26 mouse cellular contexts compared by ENCODE assay signal in the genomic region with DNA sequence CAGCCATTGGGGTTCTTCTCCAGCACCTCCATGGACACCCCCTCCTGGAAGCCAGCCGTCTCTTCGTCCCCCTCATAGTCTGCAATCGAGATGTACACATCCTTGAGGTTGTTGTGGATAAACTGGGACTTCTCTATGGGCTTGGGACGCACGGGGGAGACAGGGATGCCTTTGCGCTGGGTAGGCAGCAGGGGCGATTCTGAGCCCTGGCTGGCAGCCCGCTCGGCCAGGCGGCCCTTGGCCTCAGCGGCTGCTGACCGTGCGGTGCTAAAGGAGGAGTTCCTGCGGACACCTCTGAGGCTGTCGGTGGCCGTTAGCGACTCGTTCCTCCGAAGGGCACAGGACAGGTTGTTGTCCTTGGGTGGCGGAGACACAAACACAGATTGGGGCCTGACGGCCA.
"Had no signal": no experiment of that assay in that cellular context is flagged by ENCODE, and none has a peak within 500 bp of the region (broad histone marks: within the 10 kb centered on the region; RNA-seq: fewer than 3 reads in every experiment).

No protein-coding gene starts in this region.

- H3K4me1 ChIP-seq: heart, embryonic 13.5 days; limb, embryonic 10.5 days; liver, embryonic 13.5 days; liver, embryonic 15.5 days had no signal

- H3K4me3 ChIP-seq: heart, adult 2 months; heart, embryonic 13.5 days; heart, embryonic 15.5 days; hindbrain, embryonic 13.5 days; intestine, embryonic 15.5 days; layer of hippocampus, adult 2 months; left cerebral cortex, adult 2 months; limb, embryonic 10.5 days; limb, embryonic 12.5 days; liver, embryonic 13.5 days; liver, embryonic 15.5 days had no signal

- H3K27me3 ChIP-seq: heart, embryonic 13.5 days; heart, embryonic 15.5 days; hindbrain, embryonic 13.5 days; intestine, embryonic 15.5 days; limb, embryonic 12.5 days; liver, embryonic 13.5 days; liver, embryonic 15.5 days had no signal

- ATAC-seq: hindbrain, embryonic 16.5 days; inflammation-experienced regulatory T-cells, adult 6 months; intestine, embryonic 15.5 days; intestine, postnatal 0 days; liver, postnatal 0 days had no signal

- H3K9ac ChIP-seq: heart, embryonic 13.5 days; heart, embryonic 15.5 days; hindbrain, embryonic 13.5 days; intestine, embryonic 15.5 days; limb, embryonic 12.5 days; liver, embryonic 13.5 days; liver, embryonic 15.5 days; liver, postnatal 0 days had no signal

- H3K27ac ChIP-seq: heart, adult 2 months; heart, embryonic 13.5 days; heart, embryonic 15.5 days; hindbrain, embryonic 13.5 days; intestine, embryonic 15.5 days; layer of hippocampus, adult 2 months; left cerebral cortex, adult 2 months; limb, embryonic 10.5 days; limb, embryonic 12.5 days; liver, embryonic 13.5 days; liver, embryonic 15.5 days had no signal

- H3K9me3 ChIP-seq: heart, embryonic 13.5 days; heart, embryonic 15.5 days; hindbrain, embryonic 13.5 days; intestine, embryonic 15.5 days; limb, embryonic 10.5 days; limb, embryonic 12.5 days; liver, embryonic 13.5 days; liver, embryonic 15.5 days had no signal

- DNase-seq: gastrocnemius, postnatal 14 days; gastrocnemius, postnatal 36 days; heart, adult 11 months; heart, adult 2 months; heart, postnatal 14 days; heart, postnatal 36 days; kidney, adult 18-20 months; kidney, adult 8-10 months; kidney, postnatal 10 days; kidney, postnatal 25 days; kidney, postnatal 4 days; liver; liver, embryonic 13.5 days; liver, postnatal 0 days had no signal
